Mouse (Mus musculus): ENCODE data around the gene Pid1. TPM values are rescaled to one million over a fixed set of nuclear protein-coding genes. Genes with fewer than 3 reads are reported as not detected.
"Not testable (repeated sequence)": the region's sequence is repeated elsewhere in the genome, so short reads cannot be mapped to it uniquely, and the experiment has no call there.

The Pid1 gene
- polyA plus RNA-seq, 1 experiment from 2014 or later = 9.7 TPM

GRCm38 (mm10) chr1:84347796-84348476 lies 16.0 kb downstream of the Pid1 start:
- WGBS = 28% methylated on average over 3 of the region's 3 CpGs
- H3K4me3 ChIP-seq = no peak overlapping the region
- H3K4me1 ChIP-seq = no peaks in the 10 kb centered on the region
- H3K27ac ChIP-seq = no peak overlapping the region
- no peaks in the 10 kb centered on the region for H3K36me3 ChIP-seq
- H3K9me3 ChIP-seq = no peaks in the 10 kb centered on the region
- no peak for DNase-seq (ENCODE audit: low spot score)
- H3K27me3 ChIP-seq (ENCODE audit: insufficient read depth, poor library complexity, severe bottlenecking) = no peaks in the 10 kb centered on the region

GRCm38 (mm10) chr1:84332797-84333196 lies 31.2 kb downstream of the Pid1 start:
- H3K9me3 ChIP-seq; H3K4me3 ChIP-seq; DNase-seq (ENCODE audit: low spot score); H3K27me3 ChIP-seq (ENCODE audit: insufficient read depth, poor library complexity, severe bottlenecking); H3K27ac ChIP-seq; H3K4me1 ChIP-seq; H3K36me3 ChIP-seq: not testable (repeated sequence)
- WGBS = 33% methylated on average over 3 of the region's 3 CpGs

- H3K4me1 ChIP-seq; H3K9me3 ChIP-seq; H3K27ac ChIP-seq; H3K36me3 ChIP-seq; H3K27me3 ChIP-seq (ENCODE audit: insufficient read depth, poor library complexity, severe bottlenecking); DNase-seq (ENCODE audit: low spot score); H3K4me3 ChIP-seq: not testable (repeated sequence)
- 79% methylated on average over 12 of the region's 12 CpGs for WGBS
Measured at GRCm38 (mm10) chr1:84331861-84332260, 32.1 kb downstream of the Pid1 start.

- no peaks in the 10 kb centered on the region for H3K9me3 ChIP-seq
- DNase-seq (ENCODE audit: low spot score) = no peak
- H3K27me3 ChIP-seq (ENCODE audit: insufficient read depth, poor library complexity, severe bottlenecking) = no peaks in the 10 kb centered on the region
- H3K27ac ChIP-seq = no peak overlapping the region
- 69% methylated on average over 3 of the region's 3 CpGs for WGBS
- H3K4me3 ChIP-seq = no peak overlapping the region
- H3K4me1 ChIP-seq = no peaks in the 10 kb centered on the region
- no peaks in the 10 kb centered on the region for H3K36me3 ChIP-seq
Measured at GRCm38 (mm10) chr1:84325309-84325708, 38.7 kb downstream of the Pid1 start.

- no peak for DNase-seq (ENCODE audit: low spot score)
- H3K36me3 ChIP-seq = no peaks in the 10 kb centered on the region
- no peaks in the 10 kb centered on the region for H3K9me3 ChIP-seq
- no peak overlapping the region for H3K27ac ChIP-seq
- H3K4me1 ChIP-seq = no peaks in the 10 kb centered on the region
- no peak overlapping the region for H3K4me3 ChIP-seq
- no peaks in the 10 kb centered on the region for H3K27me3 ChIP-seq (ENCODE audit: insufficient read depth, poor library complexity, severe bottlenecking)
- WGBS = 73% methylated on average over 4 of the region's 4 CpGs
Measured at GRCm38 (mm10) chr1:84321327-84321726, 42.7 kb downstream of the Pid1 start.

GRCm38 (mm10) chr1:84318569-84318968 lies 45.4 kb downstream of the Pid1 start:
- whole genome bisulfite sequencing = 73% methylated on average over 1 of the region's 1 CpGs
- Histone ChIP-seq H3K4me1 (no peaks in the 10 kb centered on the region), H3K9me3 (no peaks in the 10 kb centered on the region), H3K36me3 (no peaks in the 10 kb centered on the region), H3K4me3 (no peak overlapping the region), H3K27me3 (ENCODE audit: insufficient read depth, poor library complexity, severe bottlenecking) (no peaks in the 10 kb centered on the region), H3K27ac (no peak overlapping the region)
- no peak for DNase-seq (ENCODE audit: low spot score)

- Histone ChIP-seq H3K9me3 (no peaks in the 10 kb centered on the region), H3K4me1 (no peaks in the 10 kb centered on the region), H3K36me3 (no peaks in the 10 kb centered on the region), H3K27me3 (ENCODE audit: insufficient read depth, poor library complexity, severe bottlenecking) (no peaks in the 10 kb centered on the region), H3K27ac (no peak overlapping the region), H3K4me3 (no peak overlapping the region)
- WGBS = 87% methylated on average over 1 of the region's 1 CpGs
- DNase-seq (ENCODE audit: low spot score) = no peak
Measured at GRCm38 (mm10) chr1:84317827-84318226, 46.2 kb downstream of the Pid1 start.

- H3K4me1 ChIP-seq = no peaks in the 10 kb centered on the region
- no peaks in the 10 kb centered on the region for H3K9me3 ChIP-seq
- H3K4me3 ChIP-seq = no peak overlapping the region
- 76% methylated on average over 2 of the region's 2 CpGs for WGBS
- DNase-seq (ENCODE audit: low spot score) = no peak
- H3K36me3 ChIP-seq = no peaks in the 10 kb centered on the region
- H3K27me3 ChIP-seq (ENCODE audit: insufficient read depth, poor library complexity, severe bottlenecking) = no peaks in the 10 kb centered on the region
- H3K27ac ChIP-seq = no peak overlapping the region
Measured at GRCm38 (mm10) chr1:84309966-84310460, 54.0 kb downstream of the Pid1 start.

- no peaks in the 10 kb centered on the region for H3K27me3 ChIP-seq (ENCODE audit: insufficient read depth, poor library complexity, severe bottlenecking)
- H3K9me3 ChIP-seq = no peaks in the 10 kb centered on the region
- no peak overlapping the region for H3K4me3 ChIP-seq
- H3K27ac ChIP-seq = no peak overlapping the region
- H3K36me3 ChIP-seq = no peaks in the 10 kb centered on the region
- WGBS = 77% methylated on average over 16 of the region's 16 CpGs
- no peaks in the 10 kb centered on the region for H3K4me1 ChIP-seq
- no peak for DNase-seq (ENCODE audit: low spot score)
Measured at GRCm38 (mm10) chr1:84305713-84306421, 58.1 kb downstream of the Pid1 start.

GRCm38 (mm10) chr1:84302788-84303187 lies 61.2 kb downstream of the Pid1 start:
- no peaks in the 10 kb centered on the region for H3K9me3 ChIP-seq
- no peaks in the 10 kb centered on the region for H3K27me3 ChIP-seq (ENCODE audit: insufficient read depth, poor library complexity, severe bottlenecking)
- no peaks in the 10 kb centered on the region for H3K4me1 ChIP-seq
- WGBS = 72% methylated on average over 3 of the region's 3 CpGs
- no peaks in the 10 kb centered on the region for H3K36me3 ChIP-seq
- no peak overlapping the region for H3K27ac ChIP-seq
- no peak for DNase-seq (ENCODE audit: low spot score)
- no peak overlapping the region for H3K4me3 ChIP-seq

GRCm38 (mm10) chr1:84299719-84300118 lies 64.3 kb downstream of the Pid1 start:
- no peaks in the 10 kb centered on the region for H3K27me3 ChIP-seq (ENCODE audit: insufficient read depth, poor library complexity, severe bottlenecking)
- no peak for DNase-seq (ENCODE audit: low spot score)

GRCm38 (mm10) chr1:84286682-84287111 lies 77.3 kb downstream of the Pid1 start:
- Histone ChIP-seq H3K4me1 (no peaks in the 10 kb centered on the region; the same call in 1 of the 2 replicates), H3K27me3 (ENCODE audit: insufficient read depth, poor library complexity, severe bottlenecking) (peaks cover 22% of the 10 kb centered on the region), H3K4me3 (no peak overlapping the region), H3K36me3 (no peaks in the 10 kb centered on the region), H3K9me3 (no peaks in the 10 kb centered on the region), H3K27ac (no peak overlapping the region)
- 38% methylated on average over 6 of the region's 6 CpGs for WGBS
- DNase-seq (ENCODE audit: low spot score) = no peak

More at GRCm38 (mm10) chr1:84299719-84300118, 64.3 kb downstream of the Pid1 start:
- 88% methylated on average over 1 of the region's 1 CpGs for WGBS
- Histone ChIP-seq H3K4me1 (no peaks in the 10 kb centered on the region), H3K27ac (no peak overlapping the region), H3K4me3 (no peak overlapping the region), H3K36me3 (no peaks in the 10 kb centered on the region), H3K9me3 (no peaks in the 10 kb centered on the region)

GRCm38 (mm10) chr1:84285620-84286019 lies 78.4 kb downstream of the Pid1 start:
- no peaks in the 10 kb centered on the region; the same call in 1 of the 2 replicates for H3K4me1 ChIP-seq
- H3K36me3 ChIP-seq = no peaks in the 10 kb centered on the region
- no peak for DNase-seq (ENCODE audit: low spot score)
- peaks cover 22% of the 10 kb centered on the region for H3K27me3 ChIP-seq (ENCODE audit: insufficient read depth, poor library complexity, severe bottlenecking)
- H3K9me3 ChIP-seq = no peaks in the 10 kb centered on the region
- H3K4me3 ChIP-seq = no peak overlapping the region
- WGBS = 79% methylated on average over 7 of the region's 7 CpGs
- no peak overlapping the region for H3K27ac ChIP-seq

Measured in heart, embryonic 10.5 days (tissue).